Mouse (Mus musculus): ENCODE measurements at regions not wholly inside any gene's neighbourhood (a gene's known extent, or its start where the extent isn't known, plus 50 kb on each side); places are given as distances from the start of the nearest gene placed in this dataset.

GRCm38 (mm10) chr11:63402741-63403140, 274.0 kb downstream of the Pmp22 start:
- no peak for DNase-seq

- DNase-seq = peak; percentile 37 to 78
Observed at GRCm38 (mm10) chr11:63404719-63405118, 275.9 kb downstream of the Pmp22 start.

GRCm38 (mm10) chr11:63409431-63409830, 280.6 kb downstream of the Pmp22 start:
- no peak for DNase-seq

GRCm38 (mm10) chr11:63410921-63411320, 282.1 kb downstream of the Pmp22 start:
- no peak for DNase-seq

GRCm38 (mm10) chr11:63412364-63412991, 283.7 kb downstream of the Pmp22 start:
- no peak for DNase-seq

- peak in 1 of 2 experiments; percentile 6 for DNase-seq
Observed at GRCm38 (mm10) chr11:63413106-63413505, 284.3 kb downstream of the Pmp22 start.

- DNase-seq = no peak
Observed at GRCm38 (mm10) chr11:63413621-63414020, 284.8 kb downstream of the Pmp22 start.

GRCm38 (mm10) chr11:63418042-63418776, 289.4 kb downstream of the Pmp22 start:
- no peak for DNase-seq

GRCm38 (mm10) chr11:63420341-63420740, 291.6 kb downstream of the Pmp22 start:
- DNase-seq = no peak

- no peak for DNase-seq
Observed at GRCm38 (mm10) chr11:63422069-63422468, 293.3 kb downstream of the Pmp22 start.

- no peak for DNase-seq
Observed at GRCm38 (mm10) chr11:63424319-63424718, 295.5 kb downstream of the Pmp22 start.

GRCm38 (mm10) chr11:63425741-63426140, 297.0 kb downstream of the Pmp22 start:
- no peak for DNase-seq

- DNase-seq = no peak
Observed at GRCm38 (mm10) chr11:63453786-63454185, 325.0 kb downstream of the Pmp22 start.

GRCm38 (mm10) chr11:63454910-63455531, 326.2 kb downstream of the Pmp22 start:
- no peak for DNase-seq

- DNase-seq = no peak
Observed at GRCm38 (mm10) chr11:63456356-63456755, 327.6 kb downstream of the Pmp22 start.

GRCm38 (mm10) chr11:63457250-63457649, 328.5 kb downstream of the Pmp22 start:
- peak in 1 of 2 experiments; percentile 7 for DNase-seq

GRCm38 (mm10) chr11:63460146-63460545, 331.4 kb downstream of the Pmp22 start:
- no peak for DNase-seq

- no peak for DNase-seq
Observed at GRCm38 (mm10) chr11:63463797-63464331, 335.1 kb downstream of the Pmp22 start.

GRCm38 (mm10) chr11:63465941-63466340, 337.2 kb downstream of the Pmp22 start:
- DNase-seq = no peak

- DNase-seq = no peak
Observed at GRCm38 (mm10) chr11:63466541-63466940, 337.8 kb downstream of the Pmp22 start.

GRCm38 (mm10) chr11:63474831-63475230, 346.0 kb downstream of the Pmp22 start:
- no peak for DNase-seq

- DNase-seq = no peak
Observed at GRCm38 (mm10) chr11:63481676-63482310, 353.0 kb downstream of the Pmp22 start.

- DNase-seq = no peak
Observed at GRCm38 (mm10) chr11:63482593-63482992, 353.8 kb downstream of the Pmp22 start.

Measured in heart, adult 18-20 months (tissue).